Mouse (Mus musculus): ENCODE results near the gene Klk10.
A peak's percentile ranks its signal among the peaks of the same experiment; 100 is the strongest.

Gene Klk10

DNA sequence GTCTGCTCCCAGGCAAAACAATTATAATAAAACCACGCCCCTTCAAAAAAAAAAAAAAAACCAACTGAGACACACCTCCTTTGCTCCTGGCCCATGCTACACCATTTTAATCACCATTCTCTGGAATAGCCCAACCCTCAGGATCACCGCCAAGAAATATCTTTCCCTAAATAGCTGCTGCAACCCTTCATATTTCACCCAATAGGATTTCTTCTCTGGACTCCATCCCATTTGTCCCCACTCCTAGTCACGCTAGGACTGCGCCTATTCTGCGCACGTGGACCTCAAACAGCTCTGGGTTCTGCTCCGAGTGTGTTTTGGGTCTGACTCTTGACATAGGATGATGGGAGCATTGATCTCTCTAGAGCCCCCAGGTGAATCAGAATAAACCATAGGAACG lies 15.5 kb downstream of the Klk10 start:
- DNase-seq (ENCODE audit: low spot score), result no peak

DNA sequence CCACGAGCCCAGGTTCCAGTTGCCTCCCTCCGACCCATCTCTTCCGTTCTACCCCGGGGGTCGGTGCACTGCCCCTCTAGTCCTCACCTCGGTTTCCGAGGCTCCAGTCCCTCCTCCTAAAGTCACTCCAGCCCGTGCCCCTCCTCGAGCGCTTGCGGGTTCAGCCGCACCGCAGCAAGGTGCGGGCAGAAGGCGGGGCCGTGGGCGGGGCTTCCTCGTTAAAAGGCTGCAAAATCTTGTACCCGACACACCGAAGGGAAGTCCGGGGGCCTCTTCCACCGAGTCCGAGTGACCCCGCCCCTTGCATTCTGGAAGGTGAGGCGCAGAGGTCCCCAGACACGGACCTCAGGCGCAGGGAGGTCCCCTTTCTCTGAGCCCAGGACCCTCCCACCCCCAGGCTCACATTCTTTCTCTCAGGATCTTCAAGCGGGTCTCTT lies 16.5 kb downstream of the Klk10 start, which contains the start of gene Klk8:
TSS of gene Klk8 (plus strand) at position 245 of the 437 bp plus-strand sequence.
- peak; percentile 28 for DNase-seq (ENCODE audit: low spot score)

DNA sequence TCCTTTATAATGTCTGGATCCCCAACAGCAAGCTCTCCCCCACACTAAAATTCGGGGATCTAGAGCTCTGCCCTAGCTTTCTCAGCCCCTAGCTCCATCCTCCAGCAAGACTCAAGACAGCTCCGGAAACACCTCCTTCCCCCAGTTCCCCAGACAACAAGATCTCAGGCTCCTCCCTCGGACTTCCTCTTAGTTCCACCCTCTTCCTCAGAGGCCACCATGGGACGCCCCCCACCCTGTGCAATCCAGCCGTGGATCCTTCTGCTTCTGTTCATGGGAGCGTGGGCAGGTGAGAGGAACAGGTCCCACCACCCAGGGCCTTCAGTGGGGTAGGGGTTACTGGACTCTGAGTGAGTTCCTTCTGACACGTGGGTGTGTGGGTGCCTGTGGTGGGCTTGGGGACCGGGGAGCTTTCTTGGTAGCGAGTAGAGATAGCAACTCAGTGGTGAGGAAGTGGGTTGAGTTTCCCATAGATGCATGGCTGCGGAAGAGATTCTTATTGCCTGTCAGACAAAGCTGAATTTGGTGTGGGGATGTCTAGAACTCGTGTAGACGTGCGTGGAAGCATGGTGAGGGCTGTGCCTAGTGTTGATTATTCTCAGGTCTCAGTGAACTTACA lies 17.1 kb downstream of the Klk10 start:
- DNase-seq (ENCODE audit: low spot score), result no peak

DNA sequence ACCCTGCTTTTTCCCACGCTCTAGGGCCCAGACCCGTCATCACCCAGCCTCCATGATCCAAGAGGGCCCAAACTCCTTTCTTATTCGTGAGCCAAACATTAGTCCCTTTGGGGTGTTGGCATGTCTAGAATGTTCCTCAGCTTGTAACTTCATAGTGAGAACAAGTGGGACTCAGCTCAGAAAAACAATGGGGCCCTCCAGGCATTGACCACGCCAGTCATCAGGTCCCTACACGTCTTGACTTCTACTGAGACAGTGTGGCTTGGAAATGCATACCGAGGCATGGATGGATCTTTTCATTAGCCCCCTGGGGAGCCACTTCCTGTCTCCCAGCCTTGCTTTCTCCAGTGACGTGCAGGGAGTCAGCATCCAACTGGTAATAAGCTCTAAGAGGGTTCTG lies 19.0 kb downstream of the Klk10 start:
- DNase-seq (ENCODE audit: low spot score), result no peak

DNA sequence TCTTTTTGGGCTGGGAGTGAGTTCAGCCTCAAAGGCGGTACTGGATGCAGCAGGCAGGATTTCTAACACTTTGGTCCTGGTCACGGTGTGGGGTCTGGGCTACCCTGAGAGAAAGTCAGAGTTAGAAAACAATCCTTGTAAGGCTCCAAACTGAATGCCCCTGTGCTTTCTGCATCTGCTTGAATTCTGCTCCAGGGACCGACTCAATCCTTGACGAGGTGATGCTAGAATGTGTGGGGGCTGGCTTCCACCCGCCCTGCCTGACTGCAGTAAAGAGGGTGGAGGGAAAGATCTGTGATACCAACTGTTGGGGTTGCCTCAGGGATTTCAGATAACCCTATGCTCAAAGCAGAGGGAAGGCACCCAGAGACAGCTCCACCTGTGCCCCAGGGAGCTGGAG lies 30.2 kb downstream of the Klk10 start, which contains the start of gene Klk7:
TSS of gene Klk7 (plus strand) at position 301 of the 400 bp plus-strand sequence.
- no peak for DNase-seq (ENCODE audit: low spot score)

DNA sequence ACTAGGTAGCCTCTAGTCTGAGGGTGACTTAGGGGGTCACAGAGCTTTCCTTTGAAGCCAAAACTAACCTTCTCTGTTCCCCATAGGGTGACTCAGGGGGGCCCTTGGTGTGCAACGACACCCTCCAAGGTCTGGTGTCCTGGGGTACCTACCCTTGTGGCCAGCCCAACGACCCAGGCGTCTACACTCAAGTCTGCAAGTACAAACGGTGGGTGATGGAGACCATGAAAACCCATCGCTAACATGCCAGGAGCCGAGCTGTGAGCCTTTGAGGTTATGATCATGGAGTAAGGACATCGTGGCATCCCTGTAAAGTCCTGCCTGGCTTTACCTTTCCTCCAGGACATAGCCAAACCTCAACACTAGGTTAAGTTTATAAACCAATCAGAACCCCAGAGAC lies 34.4 kb downstream of the Klk10 start:
- DNase-seq (ENCODE audit: low spot score), result no peak

DNA sequence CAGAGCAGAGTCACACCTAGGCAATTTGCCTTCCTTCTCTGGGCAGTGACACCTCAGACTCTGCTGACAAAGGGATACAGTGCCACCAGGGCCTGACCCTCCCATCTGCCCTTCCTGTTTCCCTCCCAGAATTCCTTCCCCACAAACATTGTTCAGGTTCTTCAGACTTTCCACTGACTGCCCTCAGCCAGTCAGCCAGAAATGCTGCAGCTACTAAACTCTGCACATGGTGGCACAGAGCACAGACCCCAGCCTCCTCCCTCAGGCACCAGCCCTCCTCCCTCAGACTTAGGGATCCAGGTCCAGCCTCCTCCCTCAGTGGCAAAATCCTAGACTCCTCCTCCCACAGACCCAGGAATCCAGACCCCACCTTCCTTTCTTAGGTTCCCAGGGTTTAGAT lies 35.9 kb downstream of the Klk10 start:
- DNase-seq (ENCODE audit: low spot score), result no peak

DNA sequence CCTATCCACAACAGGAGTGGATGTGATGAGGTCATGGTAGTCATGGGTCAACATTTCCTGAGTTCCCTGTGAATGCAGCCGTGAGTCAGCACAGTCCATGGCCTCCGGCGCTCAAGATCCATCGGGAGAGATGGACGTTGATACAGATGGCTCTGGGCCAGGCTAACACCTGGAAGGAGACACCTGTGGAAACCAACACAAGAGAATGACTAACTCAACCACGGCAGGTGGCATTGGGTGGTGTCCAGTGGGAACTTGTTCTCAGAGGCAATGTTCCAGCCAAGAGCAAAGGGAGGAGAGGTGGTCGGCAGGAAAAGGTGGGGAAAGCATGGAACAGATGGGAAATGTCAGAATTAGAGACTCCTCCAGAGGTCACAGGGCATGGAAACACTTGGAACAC lies 40.7 kb downstream of the Klk10 start:
- no peak for DNase-seq (ENCODE audit: low spot score)

DNA sequence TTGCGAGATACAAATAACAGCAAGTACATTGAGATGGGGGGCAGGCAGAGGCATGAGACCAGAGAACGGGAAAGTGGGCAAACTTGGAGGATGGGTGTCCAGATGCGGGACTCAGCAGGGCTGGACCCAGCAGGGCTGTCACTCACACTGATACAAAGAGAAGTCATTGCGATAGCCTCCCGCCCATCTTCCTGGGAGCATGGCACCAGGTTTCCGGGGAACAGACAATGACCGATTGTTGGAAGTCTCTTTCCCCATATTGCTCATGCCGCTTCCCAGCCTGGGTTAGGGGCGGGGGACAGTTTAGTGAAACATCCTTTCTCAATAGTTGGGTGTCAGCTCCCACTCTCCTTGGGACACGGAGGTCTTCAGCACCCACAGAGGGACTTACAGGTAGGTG lies 43.4 kb downstream of the Klk10 start, which contains the start of gene Klk6:
TSS of gene Klk6 (plus strand) at position 301 of the 400 bp plus-strand sequence.
- no peak for DNase-seq (ENCODE audit: low spot score)

DNA sequence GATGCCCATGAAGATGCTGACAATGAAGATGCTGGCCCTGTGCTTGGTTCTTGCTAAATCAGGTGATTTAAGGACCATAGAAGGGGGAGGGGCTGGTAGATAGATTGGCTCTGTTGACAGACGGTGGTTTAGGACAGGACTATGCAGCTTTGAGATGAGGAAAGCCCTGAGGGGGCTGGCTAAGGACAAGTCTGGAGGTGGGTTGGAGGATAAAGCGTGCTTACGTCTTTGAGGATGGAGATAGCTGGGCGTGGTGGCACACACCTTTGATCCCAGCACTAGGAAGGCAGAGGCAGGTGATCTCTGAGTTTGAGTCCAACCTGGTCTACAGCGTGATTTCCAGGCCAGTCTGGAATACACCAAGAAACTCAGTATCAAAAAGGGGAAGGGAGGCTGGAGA lies 45.2 kb downstream of the Klk10 start:
- DNase-seq (ENCODE audit: low spot score), result no peak

DNA sequence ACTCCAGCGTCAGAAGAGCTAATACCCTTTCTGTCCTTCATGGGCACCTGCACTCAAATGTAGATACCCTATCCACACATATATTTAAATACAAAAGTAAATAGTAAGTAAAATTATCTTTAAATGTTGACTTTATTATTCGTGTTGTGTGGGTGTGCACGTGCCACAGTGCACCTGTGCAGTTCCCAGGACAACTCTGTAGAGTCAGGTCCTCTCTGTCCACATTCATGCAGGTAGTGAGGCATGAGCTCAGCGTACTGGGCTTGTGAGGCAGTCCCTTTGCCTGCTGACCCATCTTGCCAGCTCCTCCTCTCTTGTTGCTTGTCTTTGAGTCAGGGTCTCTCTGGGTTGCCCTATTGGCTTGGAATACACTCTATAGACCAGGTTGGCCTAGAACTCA lies 46.9 kb downstream of the Klk10 start:
- no peak for DNase-seq (ENCODE audit: low spot score)

DNA sequence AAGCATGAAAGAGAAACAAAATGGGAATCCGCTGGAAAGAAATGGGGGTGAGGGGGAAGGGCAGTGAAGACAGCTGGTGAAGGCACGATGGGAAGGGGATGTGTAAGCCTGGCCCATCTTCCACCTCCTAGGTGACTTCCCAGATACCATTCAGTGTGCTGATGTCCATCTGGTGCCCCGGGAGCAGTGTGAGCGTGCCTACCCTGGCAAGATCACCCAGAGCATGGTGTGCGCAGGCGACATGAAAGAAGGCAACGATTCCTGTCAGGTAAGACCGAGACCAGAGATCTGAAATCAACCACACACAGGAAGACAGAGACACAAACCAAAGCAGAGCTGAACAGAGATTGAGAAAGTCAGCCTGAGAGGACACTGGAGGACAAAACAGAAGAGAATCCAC lies 48.2 kb downstream of the Klk10 start:
- DNase-seq (ENCODE audit: low spot score), result no peak

All from urinary bladder, postnatal 25 days (tissue).